Mouse (Mus musculus): ENCODE measurements around the gene Dnajc17.

The Dnajc17 gene

GRCm38 (mm10) chr2:119208344-119209175 is at the start of gene Dnajc17, which contains the start of gene Zfyve19:
Gene Dnajc17, minus strand, starts transcription at chr2:119208795.
Gene Zfyve19, plus strand, starts transcription at chr2:119208617.
- DNase-seq: peak; percentile 95 to 96

- DNase-seq: no peak
Measured at GRCm38 (mm10) chr2:119254976-119255375, 46.4 kb upstream of the Dnajc17 start.

DNA sequence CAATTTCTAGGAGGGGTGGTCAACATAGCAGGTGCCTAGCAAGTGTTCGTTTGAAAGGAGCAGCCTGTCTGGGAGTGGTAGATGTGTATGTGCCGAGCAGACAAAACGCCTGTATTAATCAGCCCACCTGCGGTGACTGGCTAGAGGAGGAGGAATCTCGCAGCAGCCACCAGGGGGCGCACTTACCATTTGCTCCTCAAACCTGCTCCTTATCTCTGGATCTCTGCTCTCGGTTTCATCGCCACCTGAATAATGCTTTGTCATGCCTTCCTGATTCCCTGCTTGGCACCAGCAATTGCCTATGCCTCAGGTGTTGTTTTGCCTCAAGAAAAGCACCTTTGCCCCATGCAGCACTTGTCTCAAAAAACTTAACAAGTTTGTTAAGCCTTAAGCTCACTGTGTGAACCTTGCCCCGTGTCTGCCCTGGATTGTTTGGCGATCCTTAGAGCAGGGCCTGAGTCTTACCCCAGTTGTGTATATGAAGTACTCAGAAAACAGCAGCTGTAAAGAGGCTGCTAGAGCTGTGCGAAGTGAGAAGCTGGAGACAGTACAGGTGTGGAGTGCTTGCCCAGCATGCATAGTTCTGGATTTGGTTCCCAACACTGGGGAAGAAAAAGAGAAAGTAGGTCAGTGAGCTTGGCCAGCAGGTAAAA is 42.4 kb upstream of the Dnajc17 start:
- DNase-seq: peak; percentile 91 to 97

DNA sequence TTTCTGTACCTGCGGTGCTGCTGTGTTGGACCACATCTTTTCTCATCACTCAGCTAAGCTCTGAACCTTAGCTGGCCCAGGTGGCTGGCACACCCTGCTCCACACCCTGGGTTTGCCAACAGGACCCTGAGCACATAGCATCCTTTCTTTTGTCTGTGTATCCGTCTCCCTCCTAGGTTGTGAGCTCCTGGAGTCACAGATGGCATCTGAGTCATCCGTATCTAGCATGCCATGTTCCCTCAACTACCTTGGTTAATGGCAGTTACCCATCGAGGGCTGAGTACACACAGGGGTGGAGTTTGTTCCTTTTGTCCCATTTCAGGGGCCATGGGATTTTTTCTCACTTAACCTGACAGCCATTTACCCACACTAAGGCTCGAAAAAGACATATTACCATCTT is 41.8 kb upstream of the Dnajc17 start:
- peak in 1 of 2 experiments; percentile 12 for DNase-seq

DNA sequence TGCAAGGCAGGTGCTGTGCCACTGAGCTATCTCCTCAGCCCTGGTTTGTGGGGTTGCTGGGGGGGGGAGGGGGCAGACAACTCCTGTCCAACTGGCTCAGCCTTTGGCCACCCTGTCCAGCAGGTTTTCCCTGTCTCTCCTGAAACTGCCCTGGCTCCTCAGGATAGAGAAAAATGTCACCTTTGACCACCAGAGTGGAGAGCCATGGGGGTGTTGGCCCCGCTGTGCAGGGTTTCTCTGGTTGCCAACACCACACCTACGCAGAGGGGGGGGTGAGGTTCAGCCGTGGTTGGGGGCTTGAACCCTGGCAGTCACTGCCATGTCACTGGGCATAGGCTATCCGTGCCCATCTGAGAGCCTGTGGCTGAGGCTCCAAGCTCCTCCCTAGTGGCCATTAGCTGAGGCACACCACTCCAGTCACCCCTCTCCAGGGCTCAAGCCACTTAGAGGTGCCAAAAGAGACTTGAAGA is 41.0 kb upstream of the Dnajc17 start:
- no peak for DNase-seq

DNA sequence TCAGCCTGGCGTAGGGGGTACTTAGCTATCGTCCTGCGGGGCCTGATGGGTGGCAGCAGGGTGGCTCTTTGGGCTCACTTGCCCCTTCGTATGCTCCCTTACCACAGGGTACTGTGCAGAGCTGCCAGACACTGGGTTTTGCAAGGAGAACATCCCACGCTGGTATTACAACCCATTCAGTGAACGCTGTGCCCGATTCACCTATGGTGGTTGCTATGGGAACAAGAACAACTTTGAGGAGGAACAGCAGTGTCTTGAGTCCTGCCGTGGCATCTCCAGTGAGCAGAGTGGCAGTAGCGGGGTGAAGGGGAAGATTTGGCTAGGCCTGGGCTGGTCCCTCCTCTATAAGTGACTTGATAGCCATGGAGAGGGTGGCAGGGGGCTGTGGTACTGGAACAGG is 39.3 kb upstream of the Dnajc17 start:
- DNase-seq: no peak

DNA sequence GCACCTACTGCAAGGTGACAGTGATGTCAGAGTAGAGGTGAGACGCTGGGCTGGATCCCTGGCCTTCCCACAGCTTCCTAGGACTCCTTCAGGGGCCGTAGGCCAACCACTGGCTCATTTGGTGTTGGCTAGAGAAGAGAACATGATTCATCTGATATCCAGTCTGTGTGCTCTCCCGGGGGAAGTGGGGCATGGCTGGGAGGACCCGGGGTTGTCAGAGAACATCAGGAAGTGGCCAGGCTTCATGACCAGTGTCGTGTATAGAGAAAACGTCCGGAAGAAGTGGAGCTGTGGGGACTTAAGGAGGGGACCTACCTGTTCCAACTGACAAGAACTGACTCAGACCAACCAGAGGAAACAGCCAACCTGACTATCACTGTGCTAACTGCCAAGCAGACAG is 36.7 kb upstream of the Dnajc17 start:
- no peak for DNase-seq

DNA sequence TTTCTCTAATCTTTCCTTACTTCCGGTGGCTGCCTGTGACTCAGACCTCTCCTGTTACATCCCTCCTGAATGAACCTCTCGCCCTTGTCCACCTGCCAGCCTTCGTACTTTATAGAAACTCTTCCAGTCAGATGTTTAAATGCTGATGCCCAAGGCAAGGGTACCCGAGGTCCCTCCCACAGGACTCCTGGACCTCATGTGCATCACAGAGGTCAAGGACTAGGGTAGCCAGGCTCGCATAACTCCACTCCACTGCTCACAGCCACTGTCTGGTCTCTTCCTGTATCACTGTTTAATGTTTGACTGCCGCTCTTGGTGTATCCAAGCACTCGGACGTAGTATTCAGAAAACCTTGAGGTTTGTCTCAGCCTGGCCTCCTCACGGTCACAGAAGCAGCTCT is 34.0 kb upstream of the Dnajc17 start:
- no peak for DNase-seq

DNA sequence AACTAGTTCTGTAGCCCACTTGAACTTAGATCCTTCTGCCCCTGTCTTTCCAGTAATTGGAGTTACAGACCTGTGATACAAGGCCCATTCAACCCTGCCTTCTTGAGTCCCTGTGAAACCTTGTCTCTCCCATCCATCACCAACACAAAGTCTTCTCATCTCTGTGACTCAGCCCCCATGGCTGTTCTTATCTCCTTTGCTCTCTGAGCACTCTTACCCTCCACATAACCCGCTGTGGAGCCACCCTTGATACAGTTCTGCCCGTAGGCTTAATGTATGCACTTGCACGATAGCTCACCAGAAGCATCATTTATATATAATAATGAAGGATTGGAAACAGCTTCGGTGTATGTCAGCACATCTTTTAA is 32.2 kb upstream of the Dnajc17 start:
- DNase-seq: no peak

- DNase-seq: no peak
Measured at GRCm38 (mm10) chr2:119240075-119240818, 31.7 kb upstream of the Dnajc17 start.

DNA sequence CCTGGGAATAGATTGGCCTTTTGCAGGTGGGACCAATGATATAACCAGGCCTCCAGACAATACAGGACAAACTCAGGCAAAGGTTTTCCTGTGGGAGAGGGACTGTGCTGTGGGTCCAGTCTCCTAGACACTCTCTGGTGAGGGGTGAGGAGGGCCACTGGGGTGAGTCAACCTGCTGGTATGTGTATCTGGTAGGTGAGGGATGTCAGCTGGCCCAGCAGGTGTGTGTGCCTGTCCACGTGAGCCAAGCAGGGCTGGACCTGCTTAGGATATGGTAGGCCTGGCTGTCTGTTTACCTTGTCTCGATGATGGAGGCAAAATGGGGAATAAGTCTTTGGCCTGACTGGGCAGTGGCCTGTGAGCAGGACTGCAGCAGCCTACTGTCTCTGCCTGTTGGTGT is 30.1 kb upstream of the Dnajc17 start:
- no peak for DNase-seq

DNA sequence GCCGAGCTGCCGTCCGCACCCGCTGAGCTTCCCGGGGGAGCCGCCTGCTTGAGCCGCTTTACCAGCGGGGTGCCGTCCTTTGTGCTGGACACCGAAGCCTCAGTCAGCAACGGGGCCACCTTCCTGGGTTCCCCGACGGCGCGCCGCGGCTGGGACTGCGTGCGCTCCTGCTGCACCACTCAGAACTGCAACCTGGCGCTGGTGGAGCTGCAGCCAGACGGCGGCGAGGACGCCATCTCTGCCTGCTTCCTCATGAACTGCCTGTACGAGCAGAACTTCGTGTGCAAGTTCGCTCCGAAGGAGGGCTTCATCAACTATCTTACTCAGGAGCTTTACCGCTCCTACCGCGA is 29.3 kb upstream of the Dnajc17 start:
- peak in 1 of 2 experiments; percentile 23 for DNase-seq

GRCm38 (mm10) chr2:119237210-119237870 is 28.7 kb upstream of the Dnajc17 start, which contains the start of gene Spint1:
Gene Spint1, plus strand, starts transcription at chr2:119237362.
- no peak for DNase-seq

DNA sequence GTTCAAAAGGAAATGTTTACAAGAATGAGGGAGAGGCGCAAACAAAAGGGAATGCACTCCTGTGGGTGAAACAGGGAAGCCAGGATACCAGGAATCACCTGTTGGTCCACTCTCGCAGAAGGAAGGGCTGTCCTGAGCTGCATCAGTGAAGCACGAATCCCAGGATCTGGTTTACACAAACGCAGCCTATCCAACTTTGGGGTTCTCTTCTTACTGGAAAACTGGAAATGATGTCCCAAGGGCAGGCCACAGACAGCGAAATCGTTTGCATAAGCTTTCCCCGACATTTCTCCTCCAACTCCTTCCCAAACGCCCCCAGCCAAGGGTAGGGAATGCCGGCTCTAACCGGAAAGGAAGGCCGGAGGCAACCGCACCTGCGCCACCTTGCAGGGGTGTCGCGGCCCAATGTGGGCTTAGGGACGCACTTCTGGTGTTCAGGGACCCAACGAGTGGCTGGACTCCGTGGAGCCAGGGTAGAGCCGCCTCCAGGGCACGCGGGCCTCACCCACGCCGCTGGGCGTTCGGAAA is 28.2 kb upstream of the Dnajc17 start:
- no peak for DNase-seq

- DNase-seq: no peak
Measured at GRCm38 (mm10) chr2:119229775-119230704, 21.4 kb upstream of the Dnajc17 start, which contains the start of gene Ppp1r14d. Gene Ppp1r14d, minus strand, starts transcription at chr2:119229906.

DNA sequence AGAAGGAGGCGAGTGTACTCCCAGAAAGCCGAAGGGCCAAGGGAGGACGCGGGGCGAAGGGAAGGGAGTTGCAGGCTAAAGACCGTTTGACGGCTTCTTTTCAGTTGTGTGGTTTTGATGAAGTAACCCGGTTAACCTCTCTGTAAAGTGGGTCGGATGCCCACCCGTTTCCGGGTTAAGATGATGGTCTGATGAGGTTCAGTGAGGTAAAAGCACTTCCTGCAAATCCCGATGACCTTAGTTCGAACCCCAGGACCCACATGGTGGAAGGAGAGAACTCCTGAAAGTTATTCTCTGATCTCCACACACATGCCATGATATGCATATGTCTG is 547 bp upstream of the Dnajc17 start:
- no peak for DNase-seq

DNA sequence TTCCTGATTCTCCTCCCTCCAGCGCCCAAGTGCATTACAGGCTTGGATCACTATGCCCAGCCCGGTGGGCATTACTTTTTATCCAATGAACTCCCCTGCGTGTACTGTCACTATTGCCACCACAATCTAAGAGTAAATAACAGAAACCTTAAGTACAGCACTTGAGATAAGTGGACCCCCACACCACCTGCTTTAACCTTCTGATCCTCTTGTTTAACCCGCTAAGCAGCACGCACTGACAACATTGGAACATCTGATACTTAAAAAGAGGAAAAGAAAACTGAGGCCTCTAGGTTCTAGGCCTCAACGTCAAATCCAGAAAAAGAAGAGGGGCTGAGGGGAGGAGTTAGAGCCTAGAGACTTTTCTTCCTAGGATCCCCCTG is 643 bp downstream of the Dnajc17 start:
- DNase-seq: no peak

DNA sequence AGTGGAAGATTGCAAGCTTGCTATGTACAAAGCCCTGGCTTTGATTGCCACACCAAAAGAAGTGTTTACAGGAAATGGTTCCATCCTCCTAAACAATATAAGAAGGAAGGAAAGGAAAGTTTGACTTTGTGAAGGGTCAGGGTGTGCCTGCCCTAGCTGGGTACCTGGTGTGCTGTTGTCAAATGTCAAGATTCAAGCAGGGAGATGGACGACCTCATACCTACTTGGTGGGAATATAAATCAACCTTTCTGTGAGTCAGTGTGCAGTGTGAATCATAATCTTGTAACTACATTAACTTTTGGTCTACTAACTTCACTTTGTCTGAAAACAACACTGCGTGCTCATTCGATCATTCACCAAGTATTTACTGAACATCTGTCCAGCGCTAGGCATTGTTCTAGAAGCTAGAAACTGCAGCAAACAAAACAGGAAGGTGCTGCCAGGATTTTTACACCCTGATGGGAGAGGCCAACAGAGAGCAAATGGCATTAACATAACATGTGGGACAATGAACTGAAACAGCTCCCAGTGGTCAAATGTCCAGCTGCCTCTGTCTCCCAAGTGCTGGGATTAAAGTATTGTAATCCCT is 4.6 kb downstream of the Dnajc17 start:
- DNase-seq: no peak

GRCm38 (mm10) chr2:119202914-119203453 is 5.6 kb downstream of the Dnajc17 start:
- DNase-seq: peak; percentile 31 to 48

DNA sequence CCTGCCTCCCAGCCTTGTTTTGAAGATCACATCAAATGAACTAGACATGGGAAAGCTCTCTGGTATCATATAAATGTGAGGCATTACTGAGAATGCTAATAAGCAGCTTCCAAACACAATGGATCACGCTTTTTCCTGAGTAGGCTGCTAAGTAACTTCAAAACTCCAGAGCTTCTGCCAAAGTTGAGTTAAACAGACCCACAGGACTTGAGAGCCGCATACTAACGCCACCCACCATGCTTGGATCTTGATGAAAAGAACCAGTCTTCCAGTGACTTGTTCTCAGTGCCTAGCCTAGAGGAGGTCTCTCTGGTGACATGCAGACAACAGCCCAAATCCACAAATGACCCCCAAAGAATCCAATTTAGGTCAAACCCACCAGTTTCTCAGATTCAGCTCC is 9.7 kb downstream of the Dnajc17 start:
- no peak for DNase-seq

DNA sequence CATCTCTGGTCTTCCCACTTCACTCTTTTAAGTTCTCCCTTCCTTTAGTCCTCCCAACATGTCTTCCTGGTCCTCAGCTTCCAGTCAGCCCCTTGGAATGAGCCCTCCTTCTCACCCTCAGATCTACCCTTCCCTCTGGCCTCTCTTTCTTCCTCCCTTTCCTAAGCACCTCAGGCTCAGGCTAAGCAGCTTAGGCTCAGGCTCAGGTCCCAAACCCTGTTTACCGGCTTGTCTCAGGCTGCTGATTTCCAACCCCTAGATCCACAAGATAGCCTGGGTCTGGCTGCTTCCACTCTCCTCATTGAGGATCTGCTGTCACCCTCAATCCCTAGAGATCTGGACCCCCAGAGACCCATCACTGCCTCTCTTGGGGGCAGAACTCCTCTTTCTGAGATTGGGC is 10.5 kb downstream of the Dnajc17 start:
- no peak for DNase-seq
